Mouse (Mus musculus) stomach, embryonic 16.5 days (tissue): ENCODE measurements around the gene Hoxd8. TPM values are rescaled to one million over a fixed set of nuclear protein-coding genes. Genes with fewer than 3 reads are reported as not detected.
A peak's percentile ranks its signal among the peaks of the same experiment; 100 is the strongest.

Source experiments
- ATAC-seq: fragments of 200-750 bp; cut with Nextera tagmentation; 2 replicates; pipeline ENCODE4 v1.8.0; 2017; ENCODE audit warnings: moderate number of reproducible peaks, moderate TSS enrichment; ENCODE audit not compliant: insufficient read depth, low FRiP score
- H3K27ac ChIP-seq: fragments of 300-500 bp; sonication (generic); 2 replicates; pipeline ENCODE4 v1.5.1; 2014; ENCODE audit warnings: low read length
- H3K27me3 ChIP-seq: fragments of 300-500 bp; sonication (generic); 2 replicates; pipeline ENCODE4 v1.6.1; 2014; ENCODE audit warnings: low read length, control low read depth, mixed read lengths; ENCODE audit not compliant: control insufficient read depth, insufficient read depth
- H3K36me3 ChIP-seq: fragments of 300-500 bp; sonication (generic); 2 replicates; pipeline ENCODE4 v1.6.1; 2014; ENCODE audit warnings: low read length; ENCODE audit not compliant: control insufficient read depth, insufficient read depth
- H3K4me1 ChIP-seq: fragments of 300-500 bp; sonication (generic); 2 replicates; pipeline ENCODE4 v1.6.1; 2014; ENCODE audit warnings: low read length, control low read depth, mixed read lengths; ENCODE audit not compliant: control insufficient read depth, insufficient read depth
- H3K4me2 ChIP-seq: fragments of 300-500 bp; sonication (generic); 2 replicates; pipeline ENCODE4 v1.6.1; 2014; ENCODE audit warnings: low read depth, low read length, mixed read lengths
- H3K4me3 ChIP-seq: fragments of 300-500 bp; sonication (generic); replicated peaks from 2 replicates; pipeline ENCODE4 v1.5.1; 2014; ENCODE audit warnings: mild to moderate bottlenecking, low read length
- H3K9ac ChIP-seq: fragments of 300-500 bp; sonication (generic); 2 replicates; pipeline ENCODE4 v1.6.1; 2014; ENCODE audit warnings: low read length
- H3K9me3 ChIP-seq: fragments of 300-500 bp; sonication (generic); replicated peaks from 2 replicates; pipeline ENCODE4 v1.6.1; 2016; ENCODE audit warnings: low read length, control low read depth; ENCODE audit not compliant: control insufficient read depth
- WGBS: fragments of 180-500 bp; shearing (Covaris S2); extraction: QIAGEN DNeasy Blood & Tissue Kit; methylation state at CpG from one replicate; pipeline ENCODE4 v1.1.7; 2014; 5-methylcytosine and 5-hydroxymethylcytosine counted together
- polyA plus RNA-seq: library from polyadenylated mRNA; unstranded; fragments of >200 nt; fragmentation: Nextera tagmentation; extraction: Ambion mirVana; gene quantifications from 2 replicates; pipeline ENCODE4 v1.2.1, GENCODE M21; 2015

Gene Hoxd8
- polyA plus RNA-seq, 1 experiment from 2014 or later: 1.7 TPM

- Histone ChIP-seq H3K4me2 (0 out of 2 replicates have a peak overlapping the region, but pooled peaks have one; percentile 28), H3K9ac (no peak overlapping the region), H3K36me3 (no peaks in the 10 kb centered on the region), H3K4me1 (no peaks in the 10 kb centered on the region), H3K27me3 (peaks cover 89% of the 10 kb centered on the region), H3K27ac (no peak overlapping the region), H3K9me3 (no peaks in the 10 kb centered on the region), H3K4me3 (peak overlapping the region; percentile 22)
- 5% methylated on average over 27 of the region's 27 CpGs for WGBS
- no peak for ATAC-seq
Observed at GRCm38 (mm10) chr2:74734996-74735811, 30.8 kb downstream of the Hoxd8 start.

- Histone ChIP-seq H3K4me1 (no peaks in the 10 kb centered on the region), H3K4me2 (peak overlapping the region; percentile 28), H3K4me3 (peak overlapping the region; percentile 22), H3K9me3 (no peaks in the 10 kb centered on the region), H3K36me3 (no peaks in the 10 kb centered on the region), H3K27ac (no peak overlapping the region), H3K27me3 (peaks cover 90% of the 10 kb centered on the region), H3K9ac (no peak overlapping the region)
- ATAC-seq: no peak
- WGBS: 2% methylated on average over 42 of the region's 42 CpGs
Observed at GRCm38 (mm10) chr2:74735851-74736687, 31.7 kb downstream of the Hoxd8 start.

GRCm38 (mm10) chr2:74736688-74737577 lies 32.5 kb downstream of the Hoxd8 start:
- no peak overlapping the region for H3K27ac ChIP-seq

GRCm38 (mm10) chr2:74737578-74738070 lies 33.2 kb downstream of the Hoxd8 start:
- Histone ChIP-seq H3K36me3 (no peaks in the 10 kb centered on the region), H3K27ac (no peak overlapping the region), H3K9ac (no peak overlapping the region), H3K27me3 (peaks cover 86% of the 10 kb centered on the region), H3K9me3 (no peaks in the 10 kb centered on the region), H3K4me1 (no peaks in the 10 kb centered on the region), H3K4me3 (no peak overlapping the region), H3K4me2 (no peak overlapping the region)
- no peak for ATAC-seq
- WGBS: 17% methylated on average over 7 of the region's 7 CpGs

More at GRCm38 (mm10) chr2:74736688-74737577, 32.5 kb downstream of the Hoxd8 start:
- H3K36me3 ChIP-seq: no peaks in the 10 kb centered on the region
- 6% methylated on average over 15 of the region's 15 CpGs for WGBS
- no peak overlapping the region; the same call in 1 of the 2 replicates for H3K4me2 ChIP-seq
- no peak for ATAC-seq
- H3K4me3 ChIP-seq: 0 out of 2 replicates have a peak overlapping the region, but pooled peaks have one; percentile 22
- no peaks in the 10 kb centered on the region for H3K4me1 ChIP-seq
- peaks cover 91% of the 10 kb centered on the region for H3K27me3 ChIP-seq
- H3K9me3 ChIP-seq: no peaks in the 10 kb centered on the region
- H3K9ac ChIP-seq: no peak overlapping the region

GRCm38 (mm10) chr2:74738623-74739475 lies 34.4 kb downstream of the Hoxd8 start:
- Histone ChIP-seq H3K36me3 (no peaks in the 10 kb centered on the region), H3K4me3 (0 out of 2 replicates have a peak overlapping the region, but pooled peaks have one; percentile 5), H3K4me1 (no peaks in the 10 kb centered on the region), H3K9me3 (no peaks in the 10 kb centered on the region), H3K27ac (no peak overlapping the region), H3K27me3 (peaks cover 85% of the 10 kb centered on the region), H3K9ac (no peak overlapping the region), H3K4me2 (0 out of 2 replicates have a peak overlapping the region, but pooled peaks have one; percentile 1)
- 3% methylated on average over 20 of the region's 20 CpGs for WGBS
- no peak for ATAC-seq

GRCm38 (mm10) chr2:74739476-74739800 lies 35.0 kb downstream of the Hoxd8 start:
- WGBS: 25% methylated on average over 2 of the region's 2 CpGs
- no peaks in the 10 kb centered on the region for H3K36me3 ChIP-seq
- no peaks in the 10 kb centered on the region for H3K4me1 ChIP-seq
- H3K4me2 ChIP-seq: no peak overlapping the region
- no peak overlapping the region for H3K4me3 ChIP-seq
- peaks cover 87% of the 10 kb centered on the region for H3K27me3 ChIP-seq
- H3K9ac ChIP-seq: no peak overlapping the region
- H3K9me3 ChIP-seq: no peaks in the 10 kb centered on the region
- ATAC-seq: no peak
- H3K27ac ChIP-seq: no peak overlapping the region

GRCm38 (mm10) chr2:74739869-74740268 lies 35.5 kb downstream of the Hoxd8 start:
- Histone ChIP-seq H3K4me2 (no peak overlapping the region), H3K36me3 (no peaks in the 10 kb centered on the region), H3K9me3 (no peaks in the 10 kb centered on the region), H3K27ac (no peak overlapping the region), H3K9ac (no peak overlapping the region), H3K27me3 (peaks cover 87% of the 10 kb centered on the region), H3K4me3 (no peak overlapping the region), H3K4me1 (no peaks in the 10 kb centered on the region)
- WGBS: 7% methylated on average over 14 of the region's 14 CpGs
- no peak for ATAC-seq
